ENCODE assay signal across 8 mouse cellular contexts in the genomic region with DNA sequence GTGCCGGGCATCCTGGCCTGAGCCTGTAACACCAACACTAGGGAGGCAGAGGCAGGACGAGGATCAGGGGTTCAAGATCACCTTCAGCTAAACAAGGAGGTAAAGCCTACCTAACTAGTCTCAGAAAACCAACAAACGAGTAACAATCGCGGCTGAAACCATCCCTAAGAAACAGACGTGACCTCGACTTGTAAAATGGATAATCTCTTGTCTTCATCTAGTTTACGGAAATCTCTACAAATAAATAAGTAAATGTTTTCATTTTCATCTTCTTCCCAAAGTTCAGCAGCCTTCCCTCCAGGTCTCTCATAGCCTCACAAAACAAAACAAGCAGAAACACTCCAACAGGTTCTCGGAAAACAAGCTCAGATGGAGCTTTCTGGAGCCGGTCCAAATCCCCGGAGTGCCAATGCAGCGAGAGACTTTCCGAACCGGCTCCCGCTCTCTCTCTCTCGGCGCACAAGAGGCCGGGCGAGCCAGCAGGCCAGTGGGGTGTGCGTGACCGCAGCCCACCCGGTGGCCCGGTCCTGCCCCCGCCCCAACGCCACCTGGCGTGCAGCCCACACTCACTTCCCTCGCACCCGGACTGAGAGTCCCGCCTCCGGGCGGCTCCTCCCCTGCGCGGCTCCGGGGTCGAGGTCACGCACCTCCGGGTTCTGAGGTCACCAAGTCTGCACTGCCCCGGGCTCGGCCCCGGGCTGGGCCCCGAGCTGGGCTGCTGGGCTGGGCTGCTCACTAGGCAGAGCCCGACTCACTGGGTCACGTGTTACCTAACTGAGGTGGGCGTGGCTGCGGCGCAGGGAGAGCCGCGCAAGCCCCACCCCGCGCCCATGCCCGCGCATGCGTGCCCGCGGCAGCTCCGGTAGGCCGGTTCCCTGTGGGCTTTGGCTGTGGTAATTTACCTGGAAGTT. TPM values are rescaled to one million over a fixed set of nuclear protein-coding genes. Genes with fewer than 3 reads are reported as not detected.
DNase-seq lines count a peak whose midpoint lies in the region; ATAC-seq and TF ChIP-seq lines count a peak whose summit lies in the region.

Gene Wdsub1 (minus strand): TSS at position 761 of the 911 bp plus-strand sequence.

- peak within 1 kb of the TSS; percentile 68 for H3K9ac ChIP-seq in embryonic facial prominence, embryonic 15.5 days
- H3K9ac ChIP-seq in kidney, embryonic 14.5 days (ENCODE audit: low read depth, low read length) = peak within 1 kb of the TSS; percentile 76
- H3K9ac ChIP-seq in limb, embryonic 15.5 days = peak within 1 kb of the TSS; percentile 88

- H3K4me3 ChIP-seq in bone marrow, adult 2 months (replicated peaks; ENCODE audit: control insufficient read depth, low read depth, low read length) = peak within 1 kb of the TSS; percentile 78
- peak within 1 kb of the TSS; percentile 80 for H3K4me3 ChIP-seq in embryonic facial prominence, embryonic 15.5 days (replicated peaks)
- peak within 1 kb of the TSS; percentile 83 for H3K4me3 ChIP-seq in kidney, embryonic 14.5 days (ENCODE audit: low read length)
- H3K4me3 ChIP-seq in limb, embryonic 15.5 days = peak within 1 kb of the TSS; percentile 95

- 0 out of 2 replicates have a peak, but pooled peaks cover 4% of the 10 kb centered on the region for H3K9me3 ChIP-seq in embryonic facial prominence, embryonic 15.5 days (replicated peaks)
- 0 out of 2 replicates have a peak, but pooled peaks cover 5% of the 10 kb centered on the region for H3K9me3 ChIP-seq in kidney, embryonic 14.5 days (ENCODE audit: control insufficient read depth, low read length)
- no peaks in the 10 kb centered on the region for H3K9me3 ChIP-seq in limb, embryonic 15.5 days

- no peaks in the 10 kb centered on the region; the same call in 1 of the 2 replicates for H3K4me1 ChIP-seq in bone marrow, adult 2 months (ENCODE audit: control insufficient read depth, insufficient read depth, low read length)
- H3K4me1 ChIP-seq in embryonic facial prominence, embryonic 15.5 days = peaks cover 13% of the 10 kb centered on the region
- 0 out of 2 replicates have a peak, but pooled peaks cover 6% of the 10 kb centered on the region for H3K4me1 ChIP-seq in kidney, embryonic 14.5 days (ENCODE audit: control insufficient read depth, insufficient read depth, low read length)
- H3K4me1 ChIP-seq in limb, embryonic 15.5 days = peaks cover 6% of the 10 kb centered on the region; the same call in 1 of the 2 replicates

- peak; percentile 49; the same call in 1 of the 2 replicates for TF ChIP-seq POLR2A in bone marrow, adult 2 months (IDR thresholded peaks at IDR 0.05; ENCODE audit: borderline replicate concordance, control insufficient read depth, low read depth, low read length)

- peak within 1 kb of the TSS; percentile 73; the same call in 1 of the 2 replicates for H3K27ac ChIP-seq in bone marrow, adult 2 months (ENCODE audit: control insufficient read depth, insufficient read depth, low read depth, low read length, poor library complexity)
- peak within 1 kb of the TSS; percentile 90 for H3K27ac ChIP-seq in embryonic facial prominence, embryonic 15.5 days (replicated peaks)
- H3K27ac ChIP-seq in kidney, embryonic 14.5 days (ENCODE audit: low read depth, low read length) = peak within 1 kb of the TSS; percentile 51; the same call in 1 of the 2 replicates
- H3K27ac ChIP-seq in limb, embryonic 15.5 days = peak within 1 kb of the TSS; percentile 86

- 0 out of 2 replicates have a peak, but pooled peaks cover 4% of the 10 kb centered on the region for H3K36me3 ChIP-seq in embryonic facial prominence, embryonic 15.5 days
- no peaks in the 10 kb centered on the region for H3K36me3 ChIP-seq in kidney, embryonic 14.5 days (ENCODE audit: control insufficient read depth, insufficient read depth, low read length)
- no peaks in the 10 kb centered on the region for H3K36me3 ChIP-seq in limb, embryonic 15.5 days

- peak within 1 kb of the TSS; percentile 50 for H3K4me2 ChIP-seq in embryonic facial prominence, embryonic 15.5 days (replicated peaks)
- peak within 1 kb of the TSS; percentile 68 for H3K4me2 ChIP-seq in kidney, embryonic 14.5 days (replicated peaks; ENCODE audit: low read depth, low read length)
- H3K4me2 ChIP-seq in limb, embryonic 15.5 days = peak within 1 kb of the TSS; percentile 54

- ATAC-seq in embryonic facial prominence, embryonic 15.5 days (ENCODE audit: insufficient number of reproducible peaks, low FRiP score, low TSS enrichment, low read depth) = peak; percentile 95
- ATAC-seq in kidney, embryonic 14.5 days (ENCODE audit: low FRiP score, low TSS enrichment) = peak; percentile 97
- ATAC-seq in limb, embryonic 15.5 days (ENCODE audit: insufficient number of reproducible peaks, low FRiP score, low TSS enrichment, low read depth) = peak; percentile 92

- WGBS in bone marrow, adult 2 months = under 1% methylated on average over 57 of the region's 57 CpGs
- 3% methylated on average over 57 of the region's 57 CpGs for WGBS in embryonic facial prominence, embryonic 15.5 days
- WGBS in kidney, embryonic 14.5 days = 5% methylated on average over 57 of the region's 57 CpGs
- WGBS in limb, embryonic 15.5 days = 3% methylated on average over 57 of the region's 57 CpGs

- peak; percentile 97 for DNase-seq in 416B (ENCODE audit: low read depth)
- peak; percentile 93 to 95 for DNase-seq in heart, adult 9 months (ENCODE audit: low spot score in 2 of 2)
- peak; percentile 70 to 84 for DNase-seq in monocyte, adult 2 months (ENCODE audit: low read depth in 1 of 2, low spot score in 2 of 2)
- peak; percentile 93 to 94 for DNase-seq in spleen, postnatal 36 days (ENCODE audit: low spot score in 2 of 2)

- no peak for TF ChIP-seq CTCF in bone marrow, adult 2 months (IDR thresholded peaks at IDR 0.05; ENCODE audit: control insufficient read depth, insufficient read depth, low read length)

- H3K27me3 ChIP-seq in embryonic facial prominence, embryonic 15.5 days = no peaks in the 10 kb centered on the region
- no peaks in the 10 kb centered on the region for H3K27me3 ChIP-seq in kidney, embryonic 14.5 days (ENCODE audit: control insufficient read depth, insufficient read depth, low read length)
- H3K27me3 ChIP-seq in limb, embryonic 15.5 days = no peaks in the 10 kb centered on the region

RNA-seq across cellular contexts. Expression of gene Wdsub1, which starts in this region (rescaled TPM):
- polyA plus RNA-seq in bone marrow, adult 2 months (2011; ENCODE audit: insufficient read depth, insufficient read length, low replicate concordance, missing spikeins) = 3.0 and 8.0 TPM in 2 replicates
- polyA plus RNA-seq in embryonic facial prominence, embryonic 15.5 days (2015; fragmentation: Nextera tagmentation; extraction: Ambion mirVana) = 42.3 and 49.6 TPM in 2 replicates
- 31.7 and 37.5 TPM in 2 replicates for polyA plus RNA-seq in kidney, embryonic 14.5 days (2014; fragmentation: Nextera tagmentation; extraction: Ambion mirVana)
- 34.2 and 40.5 TPM in 2 replicates for polyA plus RNA-seq in limb, embryonic 15.5 days (2015; fragmentation: Nextera tagmentation; extraction: Ambion mirVana)

Comparison
In these comparisons a context has a peak if more than half of its experiments do, and no peak if none do; other contexts are left out.
1. Peak in every context shown above with its lines: DNase-seq, ATAC-seq, H3K4me3 ChIP-seq and H3K27ac ChIP-seq.